23 mouse cellular contexts compared by ENCODE assay signal in the genomic region with DNA sequence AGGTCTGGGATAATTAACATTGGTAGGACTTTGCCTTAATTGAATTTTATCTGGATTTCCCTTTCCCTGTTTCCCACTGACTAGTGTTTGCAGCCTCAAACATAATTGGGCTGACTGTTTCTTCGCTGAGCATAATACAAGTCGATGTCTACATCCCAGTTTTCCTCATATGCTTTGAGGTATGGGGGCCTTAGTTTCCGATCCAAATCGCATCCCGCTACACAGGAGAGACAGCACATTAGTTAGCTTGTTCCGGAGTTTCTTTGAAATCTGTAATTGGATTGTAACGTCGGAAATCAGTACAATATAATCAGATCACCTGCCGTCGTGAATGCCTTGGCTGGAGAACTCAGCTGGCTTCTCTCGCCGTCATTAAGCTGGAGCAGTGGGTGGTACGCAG. TPM values are rescaled to one million over a fixed set of nuclear protein-coding genes. Genes with fewer than 3 reads are reported as not detected.
DNase-seq lines count a peak whose midpoint lies in the region; ATAC-seq lines count a peak whose summit lies in the region.
"Had no signal": no experiment of that assay in that cellular context is flagged by ENCODE, and none has a peak within 500 bp of the region (broad histone marks: within the 10 kb centered on the region; RNA-seq: fewer than 3 reads in every experiment).

No protein-coding gene starts in this region.

- no peaks in the 10 kb centered on the region for H3K9me3 ChIP-seq in hindbrain, embryonic 12.5 days (replicated peaks)
- no peaks in the 10 kb centered on the region for H3K9me3 ChIP-seq in hindbrain, embryonic 16.5 days (ENCODE audit: control insufficient read depth, low read length)
- no peaks in the 10 kb centered on the region for H3K9me3 ChIP-seq in neural tube, embryonic 13.5 days
- no peaks in the 10 kb centered on the region for H3K9me3 ChIP-seq in hindbrain, embryonic 15.5 days
- H3K9me3 ChIP-seq: intestine, embryonic 15.5 days; limb, embryonic 13.5 days; midbrain, embryonic 12.5 days had no signal

- no peak; the same call in 1 of the 2 replicates for ATAC-seq in hindbrain, embryonic 12.5 days (ENCODE audit: low FRiP score)
- no peak for ATAC-seq in hindbrain, embryonic 16.5 days
- ATAC-seq in neural tube, embryonic 13.5 days (ENCODE audit: low read depth), result no peak; the same call in 1 of the 2 replicates
- no peak for ATAC-seq in hindbrain, embryonic 15.5 days (ENCODE audit: low FRiP score, low read depth)
- ATAC-seq: forebrain, postnatal 0 days; intestine, embryonic 15.5 days; liver, embryonic 12.5 days had no signal

- no peaks in the 10 kb centered on the region for H3K36me3 ChIP-seq in hindbrain, embryonic 12.5 days
- H3K36me3 ChIP-seq in hindbrain, embryonic 16.5 days (ENCODE audit: control insufficient read depth, insufficient read depth, low read length), result no peaks in the 10 kb centered on the region
- no peaks in the 10 kb centered on the region for H3K36me3 ChIP-seq in neural tube, embryonic 13.5 days
- H3K36me3 ChIP-seq in hindbrain, embryonic 15.5 days, result 0 out of 2 replicates have a peak, but pooled peaks cover 4% of the 10 kb centered on the region
- H3K36me3 ChIP-seq: intestine, embryonic 15.5 days; limb, embryonic 13.5 days; liver, embryonic 12.5 days; midbrain, embryonic 12.5 days had no signal

- no peaks in the 10 kb centered on the region for H3K27me3 ChIP-seq in hindbrain, embryonic 12.5 days
- no peaks in the 10 kb centered on the region for H3K27me3 ChIP-seq in hindbrain, embryonic 16.5 days (replicated peaks; ENCODE audit: control insufficient read depth, insufficient read depth, low read length)
- H3K27me3 ChIP-seq in neural tube, embryonic 13.5 days, result no peaks in the 10 kb centered on the region
- H3K27me3 ChIP-seq in hindbrain, embryonic 15.5 days, result no peaks in the 10 kb centered on the region
- H3K27me3 ChIP-seq: intestine, embryonic 15.5 days; limb, embryonic 13.5 days; liver, embryonic 12.5 days; midbrain, embryonic 12.5 days had no signal

- H3K27ac ChIP-seq in hindbrain, embryonic 12.5 days, result 0 out of 2 replicates have a peak overlapping the region, but pooled peaks have one; percentile 12
- no peak overlapping the region for H3K27ac ChIP-seq in hindbrain, embryonic 16.5 days (ENCODE audit: low read depth, low read length)
- H3K27ac ChIP-seq in neural tube, embryonic 13.5 days (replicated peaks), result peak overlapping the region; percentile 34
- H3K27ac ChIP-seq in hindbrain, embryonic 15.5 days (replicated peaks), result peak overlapping the region; percentile 18; the same call in 1 of the 2 replicates
- H3K27ac ChIP-seq: intestine, embryonic 15.5 days; limb, embryonic 13.5 days; liver, embryonic 12.5 days; midbrain, embryonic 12.5 days had no signal

- WGBS in hindbrain, embryonic 12.5 days, result 42% methylated on average over 13 of the region's 13 CpGs
- 33% methylated on average over 13 of the region's 13 CpGs for WGBS in hindbrain, embryonic 16.5 days
- 44% methylated on average over 13 of the region's 13 CpGs for WGBS in neural tube, embryonic 13.5 days
- 32% methylated on average over 13 of the region's 13 CpGs for WGBS in hindbrain, embryonic 15.5 days

- H3K4me3 ChIP-seq in hindbrain, embryonic 12.5 days, result no peak overlapping the region
- H3K4me3 ChIP-seq in hindbrain, embryonic 16.5 days (ENCODE audit: low read length), result no peak overlapping the region
- H3K4me3 ChIP-seq in neural tube, embryonic 13.5 days, result no peak overlapping the region
- H3K4me3 ChIP-seq in hindbrain, embryonic 15.5 days, result no peak overlapping the region
- H3K4me3 ChIP-seq: intestine, embryonic 15.5 days; limb, embryonic 13.5 days; liver, embryonic 12.5 days; midbrain, embryonic 12.5 days had no signal

- no peak overlapping the region for H3K9ac ChIP-seq in hindbrain, embryonic 12.5 days
- no peak overlapping the region for H3K9ac ChIP-seq in hindbrain, embryonic 16.5 days (ENCODE audit: low read depth, low read length)
- H3K9ac ChIP-seq in neural tube, embryonic 13.5 days, result no peak overlapping the region
- no peak overlapping the region for H3K9ac ChIP-seq in hindbrain, embryonic 15.5 days
- H3K9ac ChIP-seq: forebrain, postnatal 0 days; intestine, embryonic 15.5 days; limb, embryonic 13.5 days; liver, embryonic 12.5 days; midbrain, embryonic 12.5 days had no signal

- H3K4me2 ChIP-seq in hindbrain, embryonic 12.5 days (replicated peaks), result no peak overlapping the region
- no peak overlapping the region for H3K4me2 ChIP-seq in hindbrain, embryonic 16.5 days (ENCODE audit: low read length)
- no peak overlapping the region for H3K4me2 ChIP-seq in neural tube, embryonic 13.5 days
- no peak overlapping the region for H3K4me2 ChIP-seq in hindbrain, embryonic 15.5 days
- H3K4me2 ChIP-seq: intestine, embryonic 15.5 days; limb, embryonic 13.5 days; liver, embryonic 12.5 days; midbrain, embryonic 12.5 days had no signal

- DNase-seq in neural tube, embryonic 10.5 days (ENCODE audit: extremely low spot score, low spot score), result no peak
- no peak for DNase-seq in embryo, embryonic 10.5 days (ENCODE audit: low spot score)
- no peak for DNase-seq in kidney, adult 8-10 months
- DNase-seq: adrenal gland, adult 2 months; cerebellum, adult 11-12 months; cerebellum, postnatal 25 days; forebrain, postnatal 0 days; gastrocnemius, postnatal 36 days; heart, postnatal 4 days; kidney, adult 9 months; kidney, postnatal 14 days; lung, adult 18-20 months; lung, postnatal 10 days; right cerebral cortex, postnatal 4 days; thymus, postnatal 14 days had no signal

- H3K4me1 ChIP-seq in hindbrain, embryonic 12.5 days, result peaks cover 9% of the 10 kb centered on the region; the same call in 1 of the 2 replicates
- peaks cover 5% of the 10 kb centered on the region for H3K4me1 ChIP-seq in hindbrain, embryonic 16.5 days (ENCODE audit: control insufficient read depth, insufficient read depth, low read depth, low read length)
- peaks cover 19% of the 10 kb centered on the region for H3K4me1 ChIP-seq in neural tube, embryonic 13.5 days (replicated peaks)
- H3K4me1 ChIP-seq in hindbrain, embryonic 15.5 days (replicated peaks), result peaks cover 15% of the 10 kb centered on the region; the same call in 1 of the 2 replicates
- H3K4me1 ChIP-seq: intestine, embryonic 15.5 days; liver, embryonic 12.5 days had no signal

RNA-seq across cellular contexts. Expression of a gene that starts 59.0 kb away (rescaled TPM):
- polyA plus RNA-seq in hindbrain, embryonic 12.5 days (2016; fragmentation: Nextera tagmentation; extraction: Ambion mirVana), result 22.1 and 23.7 TPM in 2 replicates
- polyA plus RNA-seq in hindbrain, embryonic 16.5 days (2015; fragmentation: Nextera tagmentation; extraction: Ambion mirVana), result 24.7 and 25.5 TPM in 2 replicates
- polyA plus RNA-seq in neural tube, embryonic 13.5 days (2015; fragmentation: Nextera tagmentation; extraction: Ambion mirVana), result 17.8 and 20.2 TPM in 2 replicates
- polyA plus RNA-seq in hindbrain, embryonic 15.5 days (2015; fragmentation: Nextera tagmentation; extraction: Ambion mirVana), result 23.8 and 24.6 TPM in 2 replicates
